Mouse (Mus musculus) hindbrain, embryonic 16.5 days (tissue): ENCODE measurements around the gene Mis18a. TPM values are rescaled to one million over a fixed set of nuclear protein-coding genes. Genes with fewer than 3 reads are reported as not detected.
A peak's percentile ranks its signal among the peaks of the same experiment; 100 is the strongest.

ENCODE experiments used
- ATAC-seq: fragments of 200-750 bp; cut with Nextera tagmentation; 2 replicates; pipeline ENCODE4 v1.8.0; 2017; ENCODE audit warnings: moderate TSS enrichment, moderate library complexity
- H3K27ac ChIP-seq: fragments of 300-500 bp; sonication (generic); 2 replicates; pipeline ENCODE4 v1.5.1; 2014; ENCODE audit warnings: low read depth, mild to moderate bottlenecking, control low read depth, low read length, moderate library complexity
- H3K27me3 ChIP-seq: fragments of 300-500 bp; sonication (generic); replicated peaks from 2 replicates; pipeline ENCODE4 v1.6.1; 2014; ENCODE audit warnings: low read length; ENCODE audit not compliant: control insufficient read depth, insufficient read depth
- H3K36me3 ChIP-seq: fragments of 300-500 bp; sonication (generic); 2 replicates; pipeline ENCODE4 v1.6.1; 2014; ENCODE audit warnings: mild to moderate bottlenecking, low read length, moderate library complexity, mixed read lengths; ENCODE audit not compliant: control insufficient read depth, insufficient read depth
- H3K4me1 ChIP-seq: fragments of 300-500 bp; sonication (generic); 2 replicates; pipeline ENCODE4 v1.6.1; 2014; ENCODE audit warnings: low read depth, low read length; ENCODE audit not compliant: control insufficient read depth, insufficient read depth
- H3K4me2 ChIP-seq: fragments of 300-500 bp; sonication (generic); 2 replicates; pipeline ENCODE4 v1.6.1; 2014; ENCODE audit warnings: mild to moderate bottlenecking, low read length, control low read depth, moderate library complexity
- H3K4me3 ChIP-seq: fragments of 300-500 bp; sonication (generic); 2 replicates; pipeline ENCODE4 v1.5.1; 2014; ENCODE audit warnings: mild to moderate bottlenecking, low read length, control low read depth, moderate library complexity
- H3K9ac ChIP-seq: fragments of 300-500 bp; sonication (generic); 2 replicates; pipeline ENCODE4 v1.6.1; 2014; ENCODE audit warnings: low read depth, mild to moderate bottlenecking, control low read depth, low read length, moderate library complexity
- H3K9me3 ChIP-seq: fragments of 300-500 bp; sonication (generic); 2 replicates; pipeline ENCODE4 v1.6.1; 2014; ENCODE audit warnings: mild to moderate bottlenecking, low read length, moderate library complexity; ENCODE audit not compliant: control insufficient read depth
- WGBS: fragments of 180-500 bp; shearing (Covaris S2); extraction: QIAGEN DNeasy Blood & Tissue Kit; methylation state at CpG from one replicate; pipeline ENCODE4 v1.1.7; 2014; 5-methylcytosine and 5-hydroxymethylcytosine counted together
- polyA plus RNA-seq: library from polyadenylated mRNA; unstranded; fragments of >200 nt; fragmentation: Nextera tagmentation; extraction: Ambion mirVana; gene quantifications from 2 replicates; pipeline ENCODE4 v1.2.1, GENCODE M21; 2015

Gene Mis18a
- polyA plus RNA-seq, 1 experiment from 2014 or later = 31.3 TPM

GRCm38 (mm10) chr16:90694719-90695118, 32.5 kb downstream of the Mis18a start:
- H3K36me3 ChIP-seq = no peaks in the 10 kb centered on the region
- no peak overlapping the region for H3K4me3 ChIP-seq
- WGBS = 75% methylated on average over 9 of the region's 9 CpGs
- H3K4me2 ChIP-seq = no peak overlapping the region
- no peak for ATAC-seq
- H3K4me1 ChIP-seq = peaks cover 5% of the 10 kb centered on the region
- H3K9me3 ChIP-seq = no peaks in the 10 kb centered on the region
- H3K27ac ChIP-seq = no peak overlapping the region
- no peaks in the 10 kb centered on the region for H3K27me3 ChIP-seq
- no peak overlapping the region for H3K9ac ChIP-seq

GRCm38 (mm10) chr16:90693625-90694024, 33.6 kb downstream of the Mis18a start:
- Histone ChIP-seq H3K4me2 (no peak overlapping the region), H3K4me3 (no peak overlapping the region), H3K36me3 (no peaks in the 10 kb centered on the region), H3K9me3 (no peaks in the 10 kb centered on the region), H3K27me3 (no peaks in the 10 kb centered on the region), H3K9ac (no peak overlapping the region), H3K27ac (no peak overlapping the region), H3K4me1 (peaks cover 5% of the 10 kb centered on the region)
- 94% methylated on average over 5 of the region's 5 CpGs for WGBS
- ATAC-seq = no peak

GRCm38 (mm10) chr16:90692704-90693385, 34.4 kb downstream of the Mis18a start:
- H3K4me2 ChIP-seq = no peak overlapping the region
- H3K4me3 ChIP-seq = no peak overlapping the region
- H3K4me1 ChIP-seq = peaks cover 5% of the 10 kb centered on the region
- no peaks in the 10 kb centered on the region for H3K9me3 ChIP-seq
- no peaks in the 10 kb centered on the region for H3K27me3 ChIP-seq
- whole genome bisulfite sequencing = 51% methylated on average over 15 of the region's 15 CpGs
- H3K27ac ChIP-seq = no peak overlapping the region
- ATAC-seq = peak; percentile 86
- H3K9ac ChIP-seq = no peak overlapping the region
- no peaks in the 10 kb centered on the region for H3K36me3 ChIP-seq

- Histone ChIP-seq H3K36me3 (no peaks in the 10 kb centered on the region), H3K9me3 (no peaks in the 10 kb centered on the region), H3K4me2 (no peak overlapping the region), H3K4me1 (no peaks in the 10 kb centered on the region; the same call in 1 of the 2 replicates), H3K27ac (no peak overlapping the region), H3K4me3 (no peak overlapping the region), H3K27me3 (no peaks in the 10 kb centered on the region), H3K9ac (no peak overlapping the region)
- WGBS = 72% methylated on average over 12 of the region's 12 CpGs
- ATAC-seq = no peak
Measured at GRCm38 (mm10) chr16:90687687-90688263, 39.4 kb downstream of the Mis18a start.

- no peak overlapping the region for H3K9ac ChIP-seq
- ATAC-seq = no peak
- H3K4me2 ChIP-seq = no peak overlapping the region
- H3K27ac ChIP-seq = no peak overlapping the region
- no peaks in the 10 kb centered on the region for H3K9me3 ChIP-seq
- H3K36me3 ChIP-seq = no peaks in the 10 kb centered on the region
- no peaks in the 10 kb centered on the region for H3K27me3 ChIP-seq
- H3K4me3 ChIP-seq = no peak overlapping the region
- H3K4me1 ChIP-seq = no peaks in the 10 kb centered on the region
- 65% methylated on average over 5 of the region's 5 CpGs for WGBS
Measured at GRCm38 (mm10) chr16:90687011-90687410, 40.2 kb downstream of the Mis18a start.

- ATAC-seq = no peak
Measured at GRCm38 (mm10) chr16:90684092-90684491, 43.1 kb downstream of the Mis18a start.

GRCm38 (mm10) chr16:90679984-90680383, 47.2 kb downstream of the Mis18a start:
- no peaks in the 10 kb centered on the region for H3K9me3 ChIP-seq
- no peaks in the 10 kb centered on the region for H3K36me3 ChIP-seq
- no peak overlapping the region for H3K4me2 ChIP-seq
- H3K27ac ChIP-seq = no peak overlapping the region
- no peaks in the 10 kb centered on the region for H3K4me1 ChIP-seq
- H3K27me3 ChIP-seq = no peaks in the 10 kb centered on the region
- ATAC-seq = no peak
- no peak overlapping the region for H3K4me3 ChIP-seq
- WGBS = 88% methylated on average over 16 of the region's 16 CpGs
- no peak overlapping the region for H3K9ac ChIP-seq

More at GRCm38 (mm10) chr16:90684092-90684491, 43.1 kb downstream of the Mis18a start:
- Histone ChIP-seq H3K4me2 (no peak overlapping the region), H3K9ac (no peak overlapping the region), H3K9me3 (no peaks in the 10 kb centered on the region), H3K36me3 (no peaks in the 10 kb centered on the region), H3K27ac (no peak overlapping the region), H3K4me1 (no peaks in the 10 kb centered on the region), H3K27me3 (no peaks in the 10 kb centered on the region), H3K4me3 (no peak overlapping the region)
- WGBS = 58% methylated on average over 5 of the region's 5 CpGs

- no peaks in the 10 kb centered on the region for H3K27me3 ChIP-seq
- no peak for ATAC-seq
- WGBS = 92% methylated on average over 3 of the region's 3 CpGs
Measured at GRCm38 (mm10) chr16:90678820-90679219, 48.4 kb downstream of the Mis18a start.

GRCm38 (mm10) chr16:90676920-90677574, 50.2 kb downstream of the Mis18a start:
- Histone ChIP-seq H3K27me3 (no peaks in the 10 kb centered on the region), H3K9me3 (no peaks in the 10 kb centered on the region), H3K9ac (no peak overlapping the region), H3K36me3 (no peaks in the 10 kb centered on the region), H3K4me2 (no peak overlapping the region), H3K4me3 (no peak overlapping the region), H3K27ac (no peak overlapping the region), H3K4me1 (no peaks in the 10 kb centered on the region)
- ATAC-seq = no peak
- WGBS = 86% methylated on average over 20 of the region's 20 CpGs

More at GRCm38 (mm10) chr16:90678820-90679219, 48.4 kb downstream of the Mis18a start:
- Histone ChIP-seq H3K4me3 (no peak overlapping the region), H3K4me1 (no peaks in the 10 kb centered on the region), H3K36me3 (no peaks in the 10 kb centered on the region), H3K9ac (no peak overlapping the region), H3K9me3 (no peaks in the 10 kb centered on the region), H3K4me2 (no peak overlapping the region), H3K27ac (no peak overlapping the region)
